Mouse (Mus musculus): ENCODE data around the gene Slc19a1. TPM values are rescaled to one million over a fixed set of nuclear protein-coding genes. Genes with fewer than 3 reads are reported as not detected.

Slc19a1 gene
- polyA plus RNA-seq (2016; fragmentation: Nextera tagmentation; extraction: Ambion mirVana): 41.8 and 44.9 TPM in 2 replicates

DNA sequence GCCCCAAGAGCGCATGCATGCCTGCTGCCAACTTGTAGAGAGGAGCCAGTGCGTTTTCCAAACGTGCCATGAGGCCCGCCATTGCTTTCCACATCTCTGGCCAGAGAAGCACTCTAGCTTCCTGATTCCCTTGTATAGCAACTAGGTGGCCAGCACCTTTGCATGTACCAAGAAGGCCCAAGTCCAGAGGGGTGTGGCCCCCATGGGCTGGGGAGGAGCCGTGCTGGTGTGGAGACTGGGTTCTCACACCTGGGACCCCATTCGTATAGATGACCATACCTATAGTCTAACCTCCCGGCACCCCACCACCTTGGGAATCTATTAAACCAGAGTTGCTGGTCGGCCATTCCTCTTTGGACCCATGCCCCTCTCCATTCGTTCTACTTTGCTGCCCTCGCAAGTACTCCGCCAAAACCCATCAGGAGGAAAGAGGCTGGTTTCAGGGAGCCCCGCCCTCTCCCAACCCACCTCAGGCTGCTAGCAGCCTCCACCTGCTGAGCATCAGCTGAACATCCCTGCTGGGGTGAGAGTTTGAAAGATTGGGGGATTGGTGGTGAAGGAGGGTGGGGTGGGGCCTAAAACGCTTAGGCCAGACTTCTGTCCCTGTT lies at the start of gene Slc19a1:
Gene Slc19a1, plus strand, starts transcription at position 474 of the 608 bp plus-strand sequence.
- Histone ChIP-seq H3K27me3 (replicated peaks) (peaks cover 30% of the 10 kb centered on the region; the same call in 1 of the 2 replicates), H3K9me3 (replicated peaks) (no peaks in the 10 kb centered on the region), H3K27ac (peak within 1 kb of the TSS; percentile 3; the same call in 1 of the 2 replicates), H3K9ac (peak within 1 kb of the TSS; percentile 71), H3K4me2 (peak within 1 kb of the TSS; percentile 94), H3K4me3 (peak within 1 kb of the TSS; percentile 66), H3K4me1 (peaks cover 44% of the 10 kb centered on the region), H3K36me3 (peaks cover 8% of the 10 kb centered on the region)
- no peak for ATAC-seq
- 51% methylated on average over 13 of the region's 13 CpGs for WGBS (ENCODE audit: insufficient replicate concordance)

- no peaks in the 10 kb centered on the region for H3K9me3 ChIP-seq (replicated peaks)
- no peak overlapping the region for H3K4me3 ChIP-seq
- H3K36me3 ChIP-seq: no peaks in the 10 kb centered on the region
- WGBS (ENCODE audit: insufficient replicate concordance): 69% methylated on average over 5 of the region's 5 CpGs
- no peak overlapping the region for H3K9ac ChIP-seq
- no peak for ATAC-seq
- no peak overlapping the region for H3K4me2 ChIP-seq
- H3K27ac ChIP-seq: no peak overlapping the region
- 0 out of 2 replicates have a peak, but pooled peaks cover 10% of the 10 kb centered on the region for H3K27me3 ChIP-seq (replicated peaks)
- H3K4me1 ChIP-seq: no peaks in the 10 kb centered on the region
Observed at GRCm38 (mm10) chr10:76988586-76988985, 43.5 kb upstream of the Slc19a1 start.

- no peaks in the 10 kb centered on the region for H3K4me1 ChIP-seq
- no peak overlapping the region for H3K4me2 ChIP-seq
- no peak overlapping the region for H3K27ac ChIP-seq
- no peaks in the 10 kb centered on the region for H3K9me3 ChIP-seq (replicated peaks)
- WGBS (ENCODE audit: insufficient replicate concordance): 29% methylated on average over 3 of the region's 3 CpGs
- H3K4me3 ChIP-seq: no peak overlapping the region
- H3K27me3 ChIP-seq (replicated peaks): 0 out of 2 replicates have a peak, but pooled peaks cover 6% of the 10 kb centered on the region
- no peak for ATAC-seq
- no peaks in the 10 kb centered on the region for H3K36me3 ChIP-seq
- no peak overlapping the region for H3K9ac ChIP-seq
Observed at GRCm38 (mm10) chr10:76992456-76992855, 39.6 kb upstream of the Slc19a1 start.

DNA sequence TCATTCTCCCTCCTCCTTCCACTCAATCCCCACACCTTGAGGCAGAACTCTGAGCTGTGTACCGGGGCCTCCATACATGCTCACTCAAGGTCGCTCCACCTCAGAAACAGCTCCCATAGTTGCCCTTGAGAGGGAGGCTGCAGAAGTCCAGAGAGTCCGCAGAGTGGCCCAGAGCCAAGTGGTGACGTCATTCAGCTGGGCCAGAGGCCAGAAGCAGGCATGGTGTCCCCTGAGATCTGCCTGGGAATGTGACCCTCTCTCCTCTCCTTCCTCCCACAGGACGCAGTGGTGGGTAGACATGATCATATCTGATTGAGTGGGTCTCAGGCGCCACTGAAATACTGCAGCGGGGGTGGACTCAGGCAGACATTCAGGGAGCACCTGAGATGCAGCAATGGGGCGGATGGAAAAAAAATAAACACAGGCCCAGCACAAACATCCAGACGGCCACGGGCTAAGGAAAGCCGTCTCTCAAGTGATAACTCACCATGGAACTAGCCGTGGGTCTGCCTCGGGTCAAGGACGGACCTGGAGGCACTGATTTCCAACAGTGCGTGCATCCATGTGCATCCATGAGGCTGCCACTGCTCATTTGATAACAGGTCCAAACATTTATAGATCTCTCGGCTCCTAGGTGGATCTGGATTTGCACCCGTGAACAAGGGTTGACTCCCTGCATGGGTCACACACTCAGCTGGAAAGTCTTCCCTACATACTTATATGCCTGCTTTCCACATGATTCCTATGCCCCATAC lies 34.1 kb upstream of the Slc19a1 start:
- peak; percentile 37; the same call in 1 of the 2 replicates for ATAC-seq
- Histone ChIP-seq H3K9ac (no peak overlapping the region), H3K4me2 (no peak overlapping the region), H3K27ac (no peak overlapping the region), H3K9me3 (replicated peaks) (no peaks in the 10 kb centered on the region), H3K4me3 (no peak overlapping the region), H3K36me3 (no peaks in the 10 kb centered on the region), H3K27me3 (replicated peaks) (no peaks in the 10 kb centered on the region), H3K4me1 (no peaks in the 10 kb centered on the region)
- 69% methylated on average over 17 of the region's 17 CpGs for WGBS (ENCODE audit: insufficient replicate concordance)

GRCm38 (mm10) chr10:77004936-77005335 lies 27.1 kb upstream of the Slc19a1 start:
- Histone ChIP-seq H3K9ac (no peak overlapping the region), H3K4me2 (no peak overlapping the region), H3K4me3 (no peak overlapping the region), H3K9me3 (replicated peaks) (no peaks in the 10 kb centered on the region), H3K4me1 (peaks cover 9% of the 10 kb centered on the region; the same call in 1 of the 2 replicates), H3K27ac (no peak overlapping the region), H3K27me3 (replicated peaks) (no peaks in the 10 kb centered on the region), H3K36me3 (no peaks in the 10 kb centered on the region)
- WGBS (ENCODE audit: insufficient replicate concordance): 38% methylated on average over 7 of the region's 7 CpGs
- no peak for ATAC-seq

DNA sequence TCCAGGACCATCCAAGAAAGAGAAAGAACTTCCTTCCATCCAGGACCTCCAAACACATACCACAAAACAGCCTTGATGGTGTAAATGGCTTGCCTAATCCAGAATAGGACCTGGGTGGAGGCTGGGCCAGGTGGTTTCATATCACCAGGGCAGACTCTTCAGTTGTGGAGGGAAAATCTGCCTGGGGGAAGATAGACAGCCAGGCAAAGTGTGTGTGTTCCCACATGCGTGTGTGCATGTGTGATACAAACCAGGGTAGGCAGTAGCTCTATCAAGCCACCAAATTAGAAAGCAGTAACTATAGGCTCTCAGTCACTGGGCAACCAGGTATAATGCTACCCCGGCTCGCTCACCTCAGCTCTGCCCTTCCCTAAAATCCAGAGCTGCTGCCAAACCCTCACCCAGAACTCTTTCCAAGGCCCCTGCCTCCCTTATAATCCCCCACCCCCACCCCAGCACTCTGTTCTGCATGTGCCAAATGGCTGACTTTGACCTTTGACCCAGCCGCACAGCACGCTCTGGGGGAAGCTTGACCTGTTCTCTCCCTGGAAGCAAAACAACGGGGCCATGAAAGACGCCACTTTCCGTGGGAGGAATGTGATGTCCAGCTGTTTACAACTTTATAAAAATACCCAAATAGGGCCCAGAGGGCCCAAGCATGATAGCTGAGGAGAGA lies 24.5 kb upstream of the Slc19a1 start:
- Histone ChIP-seq H3K4me2 (no peak overlapping the region), H3K27ac (no peak overlapping the region), H3K4me1 (peaks cover 9% of the 10 kb centered on the region; the same call in 1 of the 2 replicates), H3K4me3 (no peak overlapping the region), H3K27me3 (replicated peaks) (no peaks in the 10 kb centered on the region), H3K36me3 (no peaks in the 10 kb centered on the region), H3K9me3 (replicated peaks) (no peaks in the 10 kb centered on the region), H3K9ac (no peak overlapping the region)
- WGBS (ENCODE audit: insufficient replicate concordance): 63% methylated on average over 8 of the region's 8 CpGs
- ATAC-seq: no peak

- H3K36me3 ChIP-seq: no peaks in the 10 kb centered on the region
- ATAC-seq: no peak
- H3K4me1 ChIP-seq: peaks cover 9% of the 10 kb centered on the region; the same call in 1 of the 2 replicates
- H3K27me3 ChIP-seq (replicated peaks): no peaks in the 10 kb centered on the region
- H3K9me3 ChIP-seq (replicated peaks): no peaks in the 10 kb centered on the region
- WGBS (ENCODE audit: insufficient replicate concordance): 45% methylated on average over 9 of the region's 9 CpGs
- H3K27ac ChIP-seq: no peak overlapping the region
- no peak overlapping the region for H3K4me2 ChIP-seq
- no peak overlapping the region for H3K4me3 ChIP-seq
- H3K9ac ChIP-seq: no peak overlapping the region
Observed at GRCm38 (mm10) chr10:77008109-77008561, 23.9 kb upstream of the Slc19a1 start.

- no peaks in the 10 kb centered on the region for H3K27me3 ChIP-seq (replicated peaks)
- H3K27ac ChIP-seq: no peak overlapping the region
- no peak for ATAC-seq
- 64% methylated on average over 3 of the region's 3 CpGs for WGBS (ENCODE audit: insufficient replicate concordance)
- H3K9me3 ChIP-seq (replicated peaks): no peaks in the 10 kb centered on the region
- H3K4me3 ChIP-seq: no peak overlapping the region
- no peak overlapping the region for H3K4me2 ChIP-seq
- H3K4me1 ChIP-seq: peaks cover 9% of the 10 kb centered on the region; the same call in 1 of the 2 replicates
- no peaks in the 10 kb centered on the region for H3K36me3 ChIP-seq
- no peak overlapping the region for H3K9ac ChIP-seq
Observed at GRCm38 (mm10) chr10:77008698-77009097, 23.3 kb upstream of the Slc19a1 start.

DNA sequence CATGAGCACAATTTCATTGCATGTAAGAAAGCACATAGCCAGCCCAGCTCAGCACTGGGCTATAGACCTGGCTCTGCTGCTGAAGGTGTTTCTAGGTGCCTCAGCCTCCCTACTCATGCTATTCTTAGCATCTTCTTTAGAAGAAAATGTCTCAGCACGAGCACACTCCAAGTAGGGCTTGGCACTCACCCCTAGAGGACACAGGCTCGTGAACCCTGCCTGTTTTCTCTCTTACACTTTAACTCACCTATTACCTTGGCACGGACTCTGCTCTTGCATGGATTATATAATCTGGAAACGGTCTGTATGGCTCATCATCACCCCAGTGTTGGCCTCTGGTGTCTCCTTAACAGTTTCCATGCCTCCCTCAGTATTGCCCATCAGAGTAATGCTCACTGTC lies 20.4 kb upstream of the Slc19a1 start:
- no peak overlapping the region for H3K4me3 ChIP-seq
- peaks cover 9% of the 10 kb centered on the region; the same call in 1 of the 2 replicates for H3K4me1 ChIP-seq
- H3K27ac ChIP-seq: no peak overlapping the region
- no peaks in the 10 kb centered on the region for H3K9me3 ChIP-seq (replicated peaks)
- no peak for ATAC-seq
- no peaks in the 10 kb centered on the region for H3K36me3 ChIP-seq
- no peak overlapping the region for H3K9ac ChIP-seq
- 63% methylated on average over 4 of the region's 4 CpGs for WGBS (ENCODE audit: insufficient replicate concordance)
- no peaks in the 10 kb centered on the region for H3K27me3 ChIP-seq (replicated peaks)
- no peak overlapping the region for H3K4me2 ChIP-seq

DNA sequence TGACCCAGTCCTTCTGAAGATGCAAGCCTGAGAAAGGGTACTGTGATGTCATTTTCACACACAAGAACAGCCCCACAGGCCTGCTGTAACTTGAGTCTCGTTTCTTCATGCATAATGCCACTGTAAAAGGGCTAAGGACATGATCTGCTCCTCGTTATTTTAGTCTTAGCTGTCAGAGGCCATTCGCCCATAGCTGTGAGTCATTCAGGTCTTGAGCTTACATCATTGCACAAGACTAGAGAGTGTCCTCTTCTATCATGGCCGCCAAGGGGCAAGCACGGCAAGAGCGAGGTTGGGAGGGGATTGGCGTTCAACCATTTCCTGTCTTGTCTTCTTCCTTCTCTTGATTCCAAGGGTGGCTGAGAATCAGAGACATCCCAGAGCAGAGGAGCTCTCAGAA lies 16.0 kb upstream of the Slc19a1 start:
- Histone ChIP-seq H3K36me3 (no peaks in the 10 kb centered on the region), H3K9me3 (replicated peaks) (no peaks in the 10 kb centered on the region), H3K4me2 (no peak overlapping the region), H3K27ac (no peak overlapping the region), H3K4me3 (no peak overlapping the region), H3K27me3 (replicated peaks) (peaks cover 5% of the 10 kb centered on the region; the same call in 1 of the 2 replicates), H3K9ac (no peak overlapping the region), H3K4me1 (0 out of 2 replicates have a peak, but pooled peaks cover under 1% of the 10 kb centered on the region)
- no peak for ATAC-seq
- WGBS (ENCODE audit: insufficient replicate concordance): 65% methylated on average over 7 of the region's 7 CpGs

DNA sequence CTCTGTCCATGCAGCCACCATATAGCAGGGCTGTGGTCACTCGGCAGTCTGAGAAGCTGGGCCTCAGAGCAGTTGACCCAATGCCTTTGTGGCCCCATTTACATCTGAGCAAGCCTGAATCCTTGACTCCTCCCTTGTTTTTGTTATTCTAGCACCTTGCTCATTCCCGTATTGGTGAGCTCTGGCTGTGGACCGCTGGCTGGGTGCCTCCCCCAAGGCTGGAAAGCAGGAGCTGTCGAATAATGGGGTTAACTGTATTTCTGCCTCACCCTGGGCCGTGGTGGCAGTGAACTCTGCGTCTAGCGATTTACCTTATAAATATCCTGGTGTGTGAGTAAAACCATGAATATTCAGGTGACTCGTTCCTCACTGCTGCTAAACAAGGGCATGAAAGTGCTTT lies 15.5 kb upstream of the Slc19a1 start:
- Histone ChIP-seq H3K9me3 (replicated peaks) (no peaks in the 10 kb centered on the region), H3K9ac (no peak overlapping the region), H3K36me3 (no peaks in the 10 kb centered on the region), H3K27me3 (replicated peaks) (peaks cover 5% of the 10 kb centered on the region; the same call in 1 of the 2 replicates), H3K4me2 (no peak overlapping the region), H3K4me1 (peaks cover 4% of the 10 kb centered on the region; the same call in 1 of the 2 replicates), H3K27ac (no peak overlapping the region), H3K4me3 (no peak overlapping the region)
- 44% methylated on average over 8 of the region's 8 CpGs for WGBS (ENCODE audit: insufficient replicate concordance)
- ATAC-seq: no peak

GRCm38 (mm10) chr10:77017061-77017460 lies 15.0 kb upstream of the Slc19a1 start:
- Histone ChIP-seq H3K9ac (no peak overlapping the region), H3K4me1 (peaks cover 10% of the 10 kb centered on the region), H3K9me3 (replicated peaks) (no peaks in the 10 kb centered on the region), H3K4me3 (no peak overlapping the region), H3K36me3 (no peaks in the 10 kb centered on the region), H3K27ac (no peak overlapping the region), H3K27me3 (replicated peaks) (peaks cover 5% of the 10 kb centered on the region), H3K4me2 (no peak overlapping the region)
- no peak for ATAC-seq
- WGBS (ENCODE audit: insufficient replicate concordance): 52% methylated on average over 2 of the region's 2 CpGs
